Comparison of ENCODE assay signal across 1 mouse cellular context in the genomic region with DNA sequence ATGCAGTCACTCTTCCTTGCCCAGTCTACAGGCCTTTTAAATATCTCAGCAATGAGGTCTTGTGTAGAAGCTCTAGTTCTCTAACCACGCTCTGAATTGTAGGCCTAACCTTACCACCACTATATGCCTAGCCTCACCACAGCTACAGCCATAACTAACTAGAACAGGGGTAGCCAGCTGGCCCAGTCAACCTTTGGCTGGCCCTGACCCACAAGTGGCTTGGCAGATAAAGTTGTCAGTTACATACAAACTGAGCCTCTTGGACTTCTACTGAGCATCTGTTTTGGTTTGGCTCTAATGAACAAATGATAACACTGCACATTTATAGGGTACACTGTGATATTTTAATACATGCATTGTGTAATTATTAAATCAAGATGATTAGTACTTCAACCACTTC.
TF ChIP-seq lines count a peak whose summit lies in the region.

No protein-coding gene starts in this region.

TF ChIP-seq in myocyte, 11 proteins besides CTCF, POLR2A, EP300 and RAD21:
- peak in 2 of 3 experiments; percentile 45 to 54 for TF ChIP-seq MYOD1 (IDR thresholded peaks at IDR 0.05; ENCODE audit: control insufficient read depth in 1 of 3, insufficient read length in 2 of 3, low read depth in 2 of 3)
- no peak for TF ChIP-seq SRF (IDR thresholded peaks at IDR 0.05; ENCODE audit: control insufficient read depth, insufficient read length, low read depth)
- peak in 2 of 3 experiments; percentile 60 to 80 for TF ChIP-seq MYOG (IDR thresholded peaks at IDR 0.05; ENCODE audit: control insufficient read depth in 1 of 3, insufficient read depth in 1 of 3, insufficient read length in 2 of 3, low read depth in 2 of 3)
